Mouse (Mus musculus) forebrain, postnatal 0 days (tissue): ENCODE measurements around the gene Gtf2a2. TPM values are rescaled to one million over a fixed set of nuclear protein-coding genes. Genes with fewer than 3 reads are reported as not detected.

ENCODE experiments used
- ATAC-seq: fragments of 200-750 bp; cut with Nextera tagmentation; 2 replicates; pipeline ENCODE4 v1.8.0; 2017; ENCODE audit warnings: mild to moderate bottlenecking, moderate library complexity
- DNase-seq: peaks from one replicate; pipeline ENCODE4 v3.0.0-alpha.2; 2015
- H3K27ac ChIP-seq: fragments of 300-500 bp; sonication (generic); 2 replicates; pipeline ENCODE4 v1.5.1; 2014; ENCODE audit warnings: low read depth, mild to moderate bottlenecking, antibody characterized with exemption, low read length, moderate library complexity, mixed read lengths
- H3K27me3 ChIP-seq: fragments of 300-500 bp; sonication (generic); 2 replicates; pipeline ENCODE4 v1.6.1; 2014; ENCODE audit warnings: mild to moderate bottlenecking, low read length, mixed read lengths; ENCODE audit not compliant: insufficient read depth
- H3K36me3 ChIP-seq: fragments of 300-500 bp; sonication (generic); 2 replicates; pipeline ENCODE4 v1.6.1; 2014; ENCODE audit warnings: mild to moderate bottlenecking, moderate library complexity; ENCODE audit not compliant: insufficient read depth
- H3K4me1 ChIP-seq: fragments of 300-500 bp; sonication (generic); 2 replicates; pipeline ENCODE4 v1.6.1; 2014; ENCODE audit warnings: antibody characterized with exemption; ENCODE audit not compliant: insufficient read depth
- H3K4me2 ChIP-seq: fragments of 300-500 bp; sonication (generic); 2 replicates; pipeline ENCODE4 v1.6.1; 2014; ENCODE audit warnings: low read depth, mild to moderate bottlenecking, moderate library complexity
- H3K4me3 ChIP-seq: fragments of 300-500 bp; sonication (generic); 2 replicates; pipeline ENCODE4 v1.5.1; 2014; ENCODE audit warnings: low read depth, low read length, mixed read lengths
- H3K9ac ChIP-seq: fragments of 300-500 bp; sonication (generic); 2 replicates; pipeline ENCODE4 v1.6.1; 2014; ENCODE audit warnings: mild to moderate bottlenecking
- H3K9me3 ChIP-seq: fragments of 300-500 bp; sonication (generic); 2 replicates; pipeline ENCODE4 v1.6.1; 2016; ENCODE audit warnings: low read length
- CTCF ChIP-seq: sonication (generic); IDR thresholded peaks from 2 replicates; pipeline ENCODE4 v1.5.1; 2016; ENCODE audit warnings: antibody characterized with exemption, control low read depth, low read depth
- WGBS: fragments of 180-500 bp; shearing (Covaris S2); extraction: QIAGEN DNeasy Blood & Tissue Kit; methylation state at CpG from one replicate; pipeline ENCODE4 v1.1.7; 2014; 5-methylcytosine and 5-hydroxymethylcytosine counted together
- polyA plus RNA-seq: library from polyadenylated mRNA; unstranded; fragments of >200 nt; fragmentation: Nextera tagmentation; extraction: Ambion mirVana; gene quantifications from 2 replicates; pipeline ENCODE4 v1.2.1, GENCODE M21; 2015
- total RNA-seq: library from RNA; depleted of rRNA; stranded (reverse); fragments of >200 nt; gene quantifications from 2 replicates; pipeline ENCODE4 v1.2.3, GENCODE M21; 2014

Gtf2a2 gene
- total and polyA plus RNA-seq, 2 experiments from 2014 or later, result 139 to 257 TPM

DNA sequence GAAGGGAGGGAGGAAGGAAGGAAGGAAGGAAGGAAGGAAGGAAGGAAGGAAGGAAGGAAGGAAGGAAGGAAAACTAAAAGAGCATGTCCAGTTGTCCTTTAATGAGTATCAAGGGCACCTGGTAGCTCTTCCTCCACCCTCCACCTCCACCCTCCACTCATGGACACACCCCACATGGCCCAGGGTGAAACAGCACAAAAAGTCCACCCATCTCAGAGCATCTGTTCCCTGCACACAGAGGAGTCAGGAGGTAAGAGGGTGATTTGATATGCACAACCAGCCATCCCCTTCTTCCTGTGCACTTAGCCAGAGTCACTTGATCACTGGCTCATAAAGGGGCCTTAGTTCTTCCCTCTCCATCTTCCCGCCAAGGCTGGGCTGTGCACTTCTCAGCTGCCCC, 30.6 kb downstream of the Gtf2a2 start:
- Histone ChIP-seq H3K4me1 (no peaks in the 10 kb centered on the region), H3K9me3 (no peaks in the 10 kb centered on the region), H3K36me3 (no peaks in the 10 kb centered on the region), H3K27me3 (no peaks in the 10 kb centered on the region), H3K27ac (no peak overlapping the region), H3K4me3 (no peak overlapping the region), H3K4me2 (no peak overlapping the region), H3K9ac (no peak overlapping the region)
- WGBS, result 75% methylated on average over 1 of the region's 1 CpGs
- no peak for DNase-seq
- TF ChIP-seq CTCF, result no peak
- ATAC-seq, result no peak

DNA sequence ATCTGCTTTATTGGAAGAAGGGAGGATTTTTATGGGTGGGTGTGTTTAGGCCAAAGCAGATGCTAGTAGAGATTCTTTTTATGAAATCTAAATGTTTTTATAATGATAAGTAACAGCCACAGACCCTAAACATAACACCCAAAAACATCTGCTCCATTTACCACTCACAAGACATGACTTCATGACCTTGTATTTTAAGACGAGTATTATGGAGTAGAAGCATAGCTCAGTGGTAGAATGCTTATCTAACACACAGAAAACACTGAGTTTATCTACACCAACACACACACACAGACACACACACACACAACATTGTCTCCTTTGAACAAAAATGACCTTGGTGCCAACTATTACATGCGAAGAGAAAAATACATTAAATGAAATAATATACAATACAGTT, 32.5 kb downstream of the Gtf2a2 start:
- H3K9ac ChIP-seq, result no peak overlapping the region
- H3K36me3 ChIP-seq, result no peaks in the 10 kb centered on the region
- TF ChIP-seq CTCF, result no peak
- H3K4me3 ChIP-seq, result no peak overlapping the region
- no peak overlapping the region for H3K4me2 ChIP-seq
- ATAC-seq (no peak), DNase-seq (no peak)
- no peaks in the 10 kb centered on the region for H3K4me1 ChIP-seq
- WGBS, result 81% methylated on average over 2 of the region's 2 CpGs
- H3K27ac ChIP-seq, result no peak overlapping the region
- no peaks in the 10 kb centered on the region for H3K9me3 ChIP-seq
- no peaks in the 10 kb centered on the region for H3K27me3 ChIP-seq

DNA sequence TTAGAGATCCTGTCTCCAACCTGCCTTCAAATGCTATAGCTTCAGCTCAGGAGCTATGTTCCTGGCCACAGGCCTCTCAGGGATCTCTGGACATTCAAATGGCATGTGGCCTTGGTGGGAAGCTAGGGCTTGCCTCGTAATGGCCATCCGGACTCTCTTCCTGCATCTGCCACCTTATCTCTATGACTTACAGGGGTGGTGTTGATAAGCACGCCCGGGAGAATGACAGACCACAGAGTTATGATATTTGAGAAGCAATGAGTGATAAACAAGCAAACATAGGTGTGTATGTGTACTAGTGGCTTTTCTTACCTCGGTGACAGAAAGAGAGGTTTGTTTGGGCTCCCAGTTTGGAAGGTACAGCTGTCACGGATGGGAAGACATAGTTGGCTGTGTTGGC, 33.9 kb downstream of the Gtf2a2 start:
- DNase-seq, result no peak
- Histone ChIP-seq H3K9me3 (no peaks in the 10 kb centered on the region), H3K27me3 (no peaks in the 10 kb centered on the region), H3K27ac (no peak overlapping the region), H3K4me2 (no peak overlapping the region), H3K9ac (no peak overlapping the region), H3K4me3 (no peak overlapping the region), H3K36me3 (no peaks in the 10 kb centered on the region), H3K4me1 (no peaks in the 10 kb centered on the region)
- no peak for TF ChIP-seq CTCF
- ATAC-seq, result no peak
- 90% methylated on average over 6 of the region's 6 CpGs for WGBS

DNA sequence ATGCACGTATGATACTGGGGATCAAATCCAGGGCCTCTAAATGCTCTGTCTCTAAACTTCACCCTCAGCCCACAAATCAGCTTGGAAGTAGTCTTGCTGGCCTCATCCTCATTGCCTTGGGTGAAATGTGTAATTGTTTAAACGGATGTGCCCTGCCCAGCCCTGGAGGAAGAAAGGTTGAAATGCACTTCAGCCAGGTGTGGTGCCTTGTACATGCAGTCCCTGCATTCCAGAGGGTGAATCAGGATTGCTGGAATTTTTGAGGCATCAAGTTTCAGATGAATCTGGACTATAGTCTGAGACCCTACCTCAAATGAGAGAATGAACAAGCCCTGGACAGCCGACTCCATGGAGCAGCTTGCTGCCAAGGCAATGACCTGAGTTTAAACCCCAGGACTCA, 35.5 kb downstream of the Gtf2a2 start:
- Histone ChIP-seq H3K4me2 (no peak overlapping the region), H3K4me1 (no peaks in the 10 kb centered on the region), H3K4me3 (no peak overlapping the region), H3K9me3 (no peaks in the 10 kb centered on the region), H3K36me3 (no peaks in the 10 kb centered on the region), H3K9ac (no peak overlapping the region), H3K27ac (no peak overlapping the region), H3K27me3 (no peaks in the 10 kb centered on the region)
- no peak for TF ChIP-seq CTCF
- DNase-seq (no peak), ATAC-seq (no peak)
- WGBS, result 66% methylated on average over 3 of the region's 3 CpGs

DNA sequence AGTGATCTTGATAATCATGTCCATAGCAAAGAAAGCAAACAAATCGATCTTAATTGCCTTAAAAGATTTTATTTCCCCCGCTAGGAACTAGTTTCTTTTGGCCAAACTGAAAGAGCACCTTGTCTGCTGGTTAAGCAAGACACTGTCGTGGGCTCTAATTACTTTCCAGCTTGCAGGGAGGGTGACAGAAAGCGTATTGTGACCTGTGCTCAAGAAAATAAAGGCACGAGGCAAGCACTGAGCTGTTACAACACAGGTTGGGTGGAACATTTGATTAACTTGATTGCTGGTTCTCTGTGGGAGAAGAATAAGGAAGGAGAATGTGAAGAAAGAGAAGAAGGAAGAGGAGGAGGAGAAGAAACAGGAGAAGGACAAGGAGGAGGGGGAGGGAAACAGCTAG, 35.9 kb downstream of the Gtf2a2 start:
- DNase-seq (no peak), ATAC-seq (no peak)
- WGBS, result 22% methylated on average over 5 of the region's 5 CpGs
- TF ChIP-seq CTCF, result no peak
- no peak overlapping the region for H3K27ac ChIP-seq
- no peaks in the 10 kb centered on the region for H3K36me3 ChIP-seq
- H3K4me3 ChIP-seq, result no peak overlapping the region
- H3K4me2 ChIP-seq, result no peak overlapping the region
- no peaks in the 10 kb centered on the region for H3K9me3 ChIP-seq
- no peaks in the 10 kb centered on the region for H3K27me3 ChIP-seq
- no peak overlapping the region for H3K9ac ChIP-seq
- no peaks in the 10 kb centered on the region for H3K4me1 ChIP-seq

DNA sequence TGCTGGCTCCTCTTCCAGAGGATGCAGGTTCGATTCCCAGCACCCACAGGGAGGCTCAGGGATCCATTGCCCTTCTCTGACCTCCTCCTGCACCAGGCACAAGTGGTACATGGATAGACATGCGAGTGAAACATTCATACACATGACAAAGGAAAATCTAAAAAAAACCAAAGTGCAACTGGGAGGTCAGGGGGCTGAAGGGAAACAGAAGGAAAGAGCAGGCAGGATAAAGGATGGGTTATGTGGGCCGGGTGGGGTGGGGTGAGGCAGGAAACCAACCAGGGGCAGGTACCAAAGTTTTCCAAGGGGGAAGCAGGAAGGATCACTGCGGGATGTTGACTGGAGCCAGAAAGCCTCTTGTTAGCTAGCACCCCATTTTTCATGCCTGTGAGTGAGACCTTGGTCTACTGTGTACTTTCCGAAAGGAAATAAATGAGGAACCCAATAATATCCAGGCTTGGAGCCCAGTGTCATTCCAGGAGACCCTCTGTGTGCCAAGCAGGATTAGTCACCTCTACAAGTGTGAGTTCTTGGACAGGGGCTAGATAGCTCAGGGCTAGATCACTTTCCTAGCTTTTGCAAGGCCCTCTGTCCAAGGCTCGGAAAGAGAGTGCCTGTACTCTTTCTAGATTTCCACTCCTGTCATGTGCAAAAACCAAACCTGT, 36.5 kb downstream of the Gtf2a2 start:
- no peak overlapping the region for H3K4me2 ChIP-seq
- no peaks in the 10 kb centered on the region for H3K9me3 ChIP-seq
- H3K4me3 ChIP-seq, result no peak overlapping the region
- H3K27me3 ChIP-seq, result no peaks in the 10 kb centered on the region
- no peak for DNase-seq
- H3K9ac ChIP-seq, result no peak overlapping the region
- WGBS, result 42% methylated on average over 6 of the region's 6 CpGs
- no peak for ATAC-seq
- TF ChIP-seq CTCF, result no peak
- H3K4me1 ChIP-seq, result no peaks in the 10 kb centered on the region
- H3K27ac ChIP-seq, result no peak overlapping the region
- H3K36me3 ChIP-seq, result no peaks in the 10 kb centered on the region

DNA sequence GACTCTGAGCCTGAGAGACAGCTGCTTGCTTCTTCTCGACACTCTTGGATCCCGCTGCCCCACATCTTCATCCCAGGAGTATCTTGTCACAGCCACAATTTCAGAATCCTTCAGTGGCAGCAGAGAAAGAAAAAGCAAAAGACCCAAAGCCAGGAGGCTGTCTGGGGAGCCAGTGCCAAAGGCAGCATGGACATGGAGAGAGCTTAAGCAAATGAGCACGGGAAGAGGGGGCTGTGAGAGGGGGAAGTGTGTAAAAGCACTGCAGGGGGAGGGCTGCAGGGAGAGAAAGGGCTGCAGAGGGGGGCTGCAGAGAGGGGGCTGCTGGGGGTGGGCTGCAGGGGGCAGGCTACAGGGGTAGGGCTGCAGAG, 37.0 kb downstream of the Gtf2a2 start:
- no peak overlapping the region for H3K9ac ChIP-seq
- no peaks in the 10 kb centered on the region for H3K9me3 ChIP-seq
- H3K4me1 ChIP-seq, result no peaks in the 10 kb centered on the region
- no peak for TF ChIP-seq CTCF
- no peaks in the 10 kb centered on the region for H3K36me3 ChIP-seq
- 23% methylated on average over 3 of the region's 3 CpGs for WGBS
- no peak for DNase-seq
- peak; percentile 45; the same call in 1 of the 2 replicates for ATAC-seq
- H3K27ac ChIP-seq, result no peak overlapping the region
- no peak overlapping the region for H3K4me2 ChIP-seq
- no peak overlapping the region for H3K4me3 ChIP-seq
- H3K27me3 ChIP-seq, result no peaks in the 10 kb centered on the region
